Mouse (Mus musculus): Measurements from ENCODE around the gene Cxadr. TPM values are rescaled to one million over a fixed set of nuclear protein-coding genes. Genes with fewer than 3 reads are reported as not detected.

The Cxadr gene
- polyA plus RNA-seq (2011; ENCODE audit: insufficient read depth, insufficient read length, low replicate concordance, missing spikeins): 1.8 TPM in 1 of 2 replicates, not detected in the other

- TF ChIP-seq CTCF (IDR thresholded peaks at IDR 0.05; ENCODE audit: control insufficient read depth, insufficient read depth, low read length): no peak
- TF ChIP-seq POLR2A (IDR thresholded peaks at IDR 0.05; ENCODE audit: borderline replicate concordance, control insufficient read depth, low read depth, low read length): no peak
- peak within 1 kb of the TSS; percentile 69 for H3K4me3 ChIP-seq (replicated peaks; ENCODE audit: control insufficient read depth, low read depth, low read length)
- peaks cover 2% of the 10 kb centered on the region; the same call in 1 of the 2 replicates for H3K4me1 ChIP-seq (ENCODE audit: control insufficient read depth, insufficient read depth, low read length)
- 1% methylated on average over 34 of the region's 34 CpGs for WGBS
- peak within 1 kb of the TSS; percentile 22; the same call in 1 of the 2 replicates for H3K27ac ChIP-seq (ENCODE audit: control insufficient read depth, insufficient read depth, low read depth, low read length, poor library complexity)
These were observed at the start of gene Cxadr for GRCm38 (mm10) chr16:78301183-78301830. Cxadr (plus strand) TSS chr16:78301489.

- no peaks in the 10 kb centered on the region for H3K4me1 ChIP-seq (ENCODE audit: control insufficient read depth, insufficient read depth, low read length)
- WGBS: 80% methylated on average over 4 of the region's 4 CpGs
- TF ChIP-seq POLR2A (IDR thresholded peaks at IDR 0.05; ENCODE audit: borderline replicate concordance, control insufficient read depth, low read depth, low read length) (no peak), CTCF (IDR thresholded peaks at IDR 0.05; ENCODE audit: control insufficient read depth, insufficient read depth, low read length) (no peak)
- no peak overlapping the region for H3K4me3 ChIP-seq (replicated peaks; ENCODE audit: control insufficient read depth, low read depth, low read length)
- no peak overlapping the region for H3K27ac ChIP-seq (ENCODE audit: control insufficient read depth, insufficient read depth, low read depth, low read length, poor library complexity)
These were observed 42.3 kb upstream of the Cxadr start for GRCm38 (mm10) chr16:78258989-78259388.

GRCm38 (mm10) chr16:78260070-78260879 is 41.0 kb upstream of the Cxadr start:
- TF ChIP-seq CTCF (IDR thresholded peaks at IDR 0.05; ENCODE audit: control insufficient read depth, insufficient read depth, low read length) (no peak), POLR2A (IDR thresholded peaks at IDR 0.05; ENCODE audit: borderline replicate concordance, control insufficient read depth, low read depth, low read length) (no peak)
- no peak overlapping the region for H3K4me3 ChIP-seq (replicated peaks; ENCODE audit: control insufficient read depth, low read depth, low read length)
- no peak overlapping the region for H3K27ac ChIP-seq (ENCODE audit: control insufficient read depth, insufficient read depth, low read depth, low read length, poor library complexity)
- WGBS: 78% methylated on average over 10 of the region's 10 CpGs
- H3K4me1 ChIP-seq (ENCODE audit: control insufficient read depth, insufficient read depth, low read length): no peaks in the 10 kb centered on the region

GRCm38 (mm10) chr16:78261520-78261919 is 39.8 kb upstream of the Cxadr start:
- WGBS: 55% methylated on average over 3 of the region's 3 CpGs
- Histone ChIP-seq H3K27ac (ENCODE audit: control insufficient read depth, insufficient read depth, low read depth, low read length, poor library complexity) (no peak overlapping the region), H3K4me3 (replicated peaks; ENCODE audit: control insufficient read depth, low read depth, low read length) (no peak overlapping the region), H3K4me1 (ENCODE audit: control insufficient read depth, insufficient read depth, low read length) (no peaks in the 10 kb centered on the region)
- no peak for TF ChIP-seq POLR2A (IDR thresholded peaks at IDR 0.05; ENCODE audit: borderline replicate concordance, control insufficient read depth, low read depth, low read length)
- TF ChIP-seq CTCF (IDR thresholded peaks at IDR 0.05; ENCODE audit: control insufficient read depth, insufficient read depth, low read length): no peak

- Histone ChIP-seq H3K4me3 (replicated peaks; ENCODE audit: control insufficient read depth, low read depth, low read length) (peak overlapping the region; percentile 71), H3K27ac (ENCODE audit: control insufficient read depth, insufficient read depth, low read depth, low read length, poor library complexity) (peak overlapping the region; percentile 19; the same call in 1 of the 2 replicates), H3K4me1 (ENCODE audit: control insufficient read depth, insufficient read depth, low read length) (peaks cover 2% of the 10 kb centered on the region)
- 30% methylated on average over 16 of the region's 16 CpGs for WGBS
- TF ChIP-seq CTCF (IDR thresholded peaks at IDR 0.05; ENCODE audit: control insufficient read depth, insufficient read depth, low read length) (no peak), POLR2A (IDR thresholded peaks at IDR 0.05; ENCODE audit: borderline replicate concordance, control insufficient read depth, low read depth, low read length) (no peak)
These were observed 36.7 kb upstream of the Cxadr start for GRCm38 (mm10) chr16:78264442-78265150.

- peaks cover 2% of the 10 kb centered on the region for H3K4me1 ChIP-seq (ENCODE audit: control insufficient read depth, insufficient read depth, low read length)
- no peak overlapping the region for H3K27ac ChIP-seq (ENCODE audit: control insufficient read depth, insufficient read depth, low read depth, low read length, poor library complexity)
- 1% methylated on average over 7 of the region's 7 CpGs for WGBS
- peak overlapping the region; percentile 71 for H3K4me3 ChIP-seq (replicated peaks; ENCODE audit: control insufficient read depth, low read depth, low read length)
- TF ChIP-seq CTCF (IDR thresholded peaks at IDR 0.05; ENCODE audit: control insufficient read depth, insufficient read depth, low read length): no peak
- TF ChIP-seq POLR2A (IDR thresholded peaks at IDR 0.05; ENCODE audit: borderline replicate concordance, control insufficient read depth, low read depth, low read length): no peak
These were observed 36.1 kb upstream of the Cxadr start for GRCm38 (mm10) chr16:78265151-78265590.

GRCm38 (mm10) chr16:78265826-78266225 is 35.5 kb upstream of the Cxadr start:
- no peak overlapping the region for H3K27ac ChIP-seq (ENCODE audit: control insufficient read depth, insufficient read depth, low read depth, low read length, poor library complexity)
- 75% methylated on average over 11 of the region's 11 CpGs for WGBS
- TF ChIP-seq CTCF (IDR thresholded peaks at IDR 0.05; ENCODE audit: control insufficient read depth, insufficient read depth, low read length): no peak
- no peak for TF ChIP-seq POLR2A (IDR thresholded peaks at IDR 0.05; ENCODE audit: borderline replicate concordance, control insufficient read depth, low read depth, low read length)

GRCm38 (mm10) chr16:78267453-78267852 is 33.8 kb upstream of the Cxadr start:
- Histone ChIP-seq H3K27ac (ENCODE audit: control insufficient read depth, insufficient read depth, low read depth, low read length, poor library complexity) (no peak overlapping the region), H3K4me1 (ENCODE audit: control insufficient read depth, insufficient read depth, low read length) (peaks cover 2% of the 10 kb centered on the region), H3K4me3 (replicated peaks; ENCODE audit: control insufficient read depth, low read depth, low read length) (no peak overlapping the region)
- TF ChIP-seq CTCF (IDR thresholded peaks at IDR 0.05; ENCODE audit: control insufficient read depth, insufficient read depth, low read length) (no peak), POLR2A (IDR thresholded peaks at IDR 0.05; ENCODE audit: borderline replicate concordance, control insufficient read depth, low read depth, low read length) (no peak)

More at GRCm38 (mm10) chr16:78265826-78266225, 35.5 kb upstream of the Cxadr start:
- Histone ChIP-seq H3K4me1 (ENCODE audit: control insufficient read depth, insufficient read depth, low read length) (peaks cover 2% of the 10 kb centered on the region), H3K4me3 (replicated peaks; ENCODE audit: control insufficient read depth, low read depth, low read length) (no peak overlapping the region)
